Mouse (Mus musculus) cerebellum, adult 2 months (tissue): ENCODE measurements around the gene Ccdc86. TPM values are rescaled to one million over a fixed set of nuclear protein-coding genes. Genes with fewer than 3 reads are reported as not detected.

ENCODE experiments used
- DNase-seq, 2 experiments: peaks; one replicate each; pipeline ENCODE4 v3.0.0; 2021
- H3K27ac ChIP-seq: fragments of 200-500 bp; 2 replicates; pipeline ENCODE4 v1.5.1; 2012; ENCODE audit warnings: low read length, control low read depth, inconsistent platforms; ENCODE audit not compliant: insufficient read depth
- H3K27me3 ChIP-seq: fragments of 200-500 bp; 2 replicates; pipeline ENCODE4 v1.6.1; 2012; ENCODE audit warnings: inconsistent platforms, mild to moderate bottlenecking, low read length, moderate library complexity; ENCODE audit not compliant: control insufficient read depth, insufficient read depth
- H3K4me1 ChIP-seq: fragments of 200-500 bp; 2 replicates; pipeline ENCODE4 v1.6.1; 2011; ENCODE audit warnings: low read length; ENCODE audit not compliant: control insufficient read depth, insufficient read depth
- H3K4me3 ChIP-seq: fragments of 200-500 bp; replicated peaks from 2 replicates; pipeline ENCODE3; 2011; ENCODE audit warnings: mild to moderate bottlenecking, low read depth, low read length, control low read depth; ENCODE audit not compliant: insufficient read depth
- CTCF ChIP-seq: fragments of 200-500 bp; IDR thresholded peaks from 2 replicates; pipeline ENCODE4 v1.5.1; 2011; ENCODE audit warnings: low read depth, mild to moderate bottlenecking, control low read depth, low read length, moderate library complexity, borderline replicate concordance; ENCODE audit not compliant: insufficient read depth
- POLR2A ChIP-seq: fragments of 200-500 bp; IDR thresholded peaks from 2 replicates; pipeline ENCODE4 v1.6.1; 2011; ENCODE audit warnings: low read length, control low read depth, borderline replicate concordance; ENCODE audit not compliant: insufficient read depth
- WGBS: fragments of 180-500 bp; shearing (Covaris S2); methylation state at CpG from one replicate; pipeline ENCODE4 v1.1.7; 2018; 5-methylcytosine and 5-hydroxymethylcytosine counted together
- polyA plus RNA-seq: library from polyadenylated mRNA; depleted of rRNA; stranded (reverse); fragments of >200 nt; gene quantifications from 2 replicates; pipeline ENCODE4 v1.2.3, GENCODE M21; 2012

Ccdc86 gene
- polyA plus RNA-seq, 1 experiment = 5.3 TPM

- Histone ChIP-seq H3K27me3 (no peaks in the 10 kb centered on the region), H3K4me3 (no peak overlapping the region), H3K27ac (no peak overlapping the region), H3K4me1 (0 out of 2 replicates have a peak, but pooled peaks cover under 1% of the 10 kb centered on the region)
- WGBS = 19% methylated on average over 5 of the region's 5 CpGs
- DNase-seq = no peak
- TF ChIP-seq POLR2A (no peak), CTCF (no peak)
Observed at GRCm38 (mm10) chr19:10935029-10935428, 14.0 kb downstream of the Ccdc86 start.

DNA sequence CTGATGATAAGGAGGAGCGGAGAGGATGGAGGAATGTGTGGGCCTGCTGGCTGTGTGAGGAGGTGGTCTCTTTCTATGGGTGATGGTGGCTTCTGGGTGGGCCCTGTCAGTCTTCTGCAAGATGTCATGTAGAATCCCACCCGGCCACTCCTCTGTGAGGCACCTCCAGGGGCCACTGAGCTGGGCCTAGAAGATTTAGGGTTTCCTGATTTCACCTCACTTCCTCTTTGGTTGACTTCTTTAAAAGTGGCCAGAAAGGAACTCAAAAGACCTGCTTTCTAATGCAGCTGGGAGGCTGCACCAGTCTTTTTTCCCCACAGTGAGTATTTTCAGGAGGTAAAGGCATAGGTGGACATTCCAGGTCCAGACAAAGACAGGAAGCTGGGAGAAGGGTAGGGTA, 18.4 kb downstream of the Ccdc86 start:
- H3K27me3 ChIP-seq = no peaks in the 10 kb centered on the region
- H3K4me1 ChIP-seq = no peaks in the 10 kb centered on the region
- WGBS = 77% methylated on average over 2 of the region's 2 CpGs
- DNase-seq = no peak
- H3K4me3 ChIP-seq = no peak overlapping the region
- no peak for TF ChIP-seq POLR2A
- no peak for TF ChIP-seq CTCF
- H3K27ac ChIP-seq = no peak overlapping the region

GRCm38 (mm10) chr19:10926666-10927065, 22.4 kb downstream of the Ccdc86 start:
- Histone ChIP-seq H3K27ac (no peak overlapping the region), H3K4me1 (no peaks in the 10 kb centered on the region), H3K4me3 (no peak overlapping the region), H3K27me3 (no peaks in the 10 kb centered on the region)
- TF ChIP-seq POLR2A (no peak), CTCF (no peak)
- DNase-seq = no peak
- WGBS = 33% methylated on average over 4 of the region's 4 CpGs

DNA sequence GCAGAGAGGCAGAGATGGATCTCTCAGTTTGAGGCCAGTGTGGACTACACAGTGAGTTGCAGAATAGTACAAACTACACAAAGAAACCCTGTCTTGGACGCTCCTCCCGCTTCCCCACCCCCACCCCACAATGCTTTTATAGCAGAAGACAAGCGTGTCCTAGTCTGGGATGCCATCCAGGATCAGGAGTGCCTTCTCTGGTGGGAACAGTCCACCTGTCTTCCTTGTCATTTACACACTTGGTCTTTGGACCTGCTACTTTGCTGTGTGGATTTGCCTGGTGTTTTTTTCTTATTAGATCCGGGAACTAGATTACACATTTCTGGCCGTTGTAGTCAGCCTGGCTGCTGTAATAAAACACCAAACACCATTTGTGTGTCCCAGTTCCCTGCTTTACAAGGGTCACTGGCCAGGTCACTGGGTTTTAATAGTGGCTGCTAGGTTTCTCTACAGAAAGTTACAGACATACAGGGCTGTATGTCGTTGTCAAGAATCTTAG, 22.9 kb downstream of the Ccdc86 start:
- no peak overlapping the region for H3K27ac ChIP-seq
- TF ChIP-seq CTCF (no peak), POLR2A (no peak)
- no peak overlapping the region for H3K4me3 ChIP-seq
- H3K4me1 ChIP-seq = no peaks in the 10 kb centered on the region
- DNase-seq = no peak
- 11% methylated on average over 6 of the region's 6 CpGs for WGBS
- H3K27me3 ChIP-seq = no peaks in the 10 kb centered on the region

DNA sequence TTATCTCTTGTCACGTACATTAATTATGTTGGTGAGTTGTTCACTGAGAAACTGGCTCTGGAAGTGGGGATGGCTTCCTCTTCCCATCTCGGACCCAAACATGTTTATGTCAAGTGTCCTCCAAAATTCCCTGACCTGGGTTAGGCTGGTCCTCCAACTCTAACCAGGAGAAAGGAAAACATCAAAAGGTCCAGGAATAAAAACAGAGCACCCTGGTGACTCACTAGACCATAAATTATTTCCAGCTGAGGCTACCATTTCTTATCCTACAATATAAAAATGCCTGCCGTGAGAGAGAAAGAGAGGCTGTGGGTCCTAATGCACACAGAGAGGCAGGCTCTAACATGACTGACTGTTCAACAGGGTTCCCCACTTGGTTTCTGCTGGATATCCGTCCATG, 24.8 kb downstream of the Ccdc86 start:
- Histone ChIP-seq H3K27ac (no peak overlapping the region), H3K4me1 (no peaks in the 10 kb centered on the region), H3K4me3 (no peak overlapping the region), H3K27me3 (no peaks in the 10 kb centered on the region)
- no peak for TF ChIP-seq POLR2A
- TF ChIP-seq CTCF = no peak
- WGBS = 51% methylated on average over 4 of the region's 4 CpGs
- no peak for DNase-seq

GRCm38 (mm10) chr19:10921058-10921457, 28.0 kb downstream of the Ccdc86 start:
- Histone ChIP-seq H3K27ac (no peak overlapping the region), H3K4me3 (no peak overlapping the region), H3K27me3 (no peaks in the 10 kb centered on the region), H3K4me1 (peaks cover 9% of the 10 kb centered on the region)
- 88% methylated on average over 3 of the region's 3 CpGs for WGBS
- TF ChIP-seq POLR2A (no peak), CTCF (no peak)
- DNase-seq = no peak

- DNase-seq = no peak
- no peaks in the 10 kb centered on the region for H3K27me3 ChIP-seq
- WGBS = 58% methylated on average over 2 of the region's 2 CpGs
- TF ChIP-seq CTCF (no peak), POLR2A (no peak)
- peaks cover 9% of the 10 kb centered on the region for H3K4me1 ChIP-seq
- no peak within 1 kb of the TSS for H3K4me3 ChIP-seq
- no peak within 1 kb of the TSS for H3K27ac ChIP-seq
Observed at GRCm38 (mm10) chr19:10920532-10920931, 28.5 kb downstream of the Ccdc86 start, which contains the start of gene Zp1. Zp1 (minus strand) TSS chr19:10920632.

DNA sequence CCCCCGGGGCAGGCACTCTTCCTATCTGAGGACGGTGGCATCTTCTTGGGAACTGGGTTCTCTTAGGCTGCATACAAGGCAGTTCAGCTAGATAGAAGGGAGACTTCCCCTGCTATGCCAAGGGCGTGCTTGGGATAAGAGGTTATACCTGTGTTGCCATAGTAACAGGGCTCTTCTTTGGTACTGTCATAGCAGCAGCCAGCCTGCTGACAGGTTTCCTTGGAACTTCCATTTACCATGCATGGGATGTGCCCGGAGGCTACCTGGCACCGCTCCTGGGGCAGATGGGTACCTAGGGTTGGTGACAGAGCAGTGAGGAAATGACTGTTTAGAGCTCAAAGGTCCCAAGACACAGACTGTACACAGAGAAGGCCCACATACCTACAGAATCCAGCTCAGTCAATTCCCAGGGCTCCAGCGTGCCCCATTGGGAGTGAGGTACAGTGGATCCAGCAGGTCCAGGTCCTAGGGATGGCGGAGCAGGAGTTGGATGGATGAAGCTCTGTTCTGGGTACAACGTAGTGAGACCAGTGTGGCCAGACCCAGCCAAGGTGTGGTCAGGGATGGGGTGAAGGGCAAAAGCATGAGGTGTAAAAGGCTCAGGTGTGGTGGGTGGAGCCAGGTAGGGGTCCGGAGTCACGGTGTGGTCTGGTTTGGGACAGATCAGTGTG, 30.6 kb downstream of the Ccdc86 start:
- H3K4me1 ChIP-seq = peaks cover 9% of the 10 kb centered on the region
- no peak overlapping the region for H3K27ac ChIP-seq
- no peaks in the 10 kb centered on the region for H3K27me3 ChIP-seq
- DNase-seq = peak in 1 of 2 experiments; percentile 31
- no peak overlapping the region for H3K4me3 ChIP-seq
- no peak for TF ChIP-seq CTCF
- no peak for TF ChIP-seq POLR2A
- WGBS = 56% methylated on average over 10 of the region's 10 CpGs
